Mouse (Mus musculus): ENCODE measurements around the gene Mx1. TPM values are rescaled to one million over a fixed set of nuclear protein-coding genes. Genes with fewer than 3 reads are reported as not detected.

The Mx1 gene
- polyA plus RNA-seq, 1 experiment from 2014 or later, result 0.53 TPM

- 69% methylated on average over 3 of the region's 3 CpGs for WGBS
Observed at GRCm38 (mm10) chr16:97467472-97467871, 4.8 kb upstream of the Mx1 start.

GRCm38 (mm10) chr16:97466182-97466957, 3.7 kb upstream of the Mx1 start:
- H3K36me3 ChIP-seq (ENCODE audit: control insufficient read depth, insufficient read depth, low read length), result no peaks in the 10 kb centered on the region
- H3K27me3 ChIP-seq (replicated peaks; ENCODE audit: control insufficient read depth, insufficient read depth, low read length), result no peaks in the 10 kb centered on the region
- peak; percentile 35 for DNase-seq (ENCODE audit: low spot score)
- no peaks in the 10 kb centered on the region for H3K9me3 ChIP-seq (ENCODE audit: control insufficient read depth, low read length)
- H3K27ac ChIP-seq (replicated peaks; ENCODE audit: low read depth, low read length), result no peak overlapping the region
- no peak for ATAC-seq (ENCODE audit: low read depth)
- no peak overlapping the region for H3K4me3 ChIP-seq (ENCODE audit: low read depth, low read length)
- peaks cover 8% of the 10 kb centered on the region; the same call in 1 of the 2 replicates for H3K4me1 ChIP-seq (ENCODE audit: control insufficient read depth, insufficient read depth, low read length)
- 60% methylated on average over 4 of the region's 4 CpGs for WGBS
- H3K9ac ChIP-seq (ENCODE audit: low read depth, low read length), result no peak overlapping the region
- H3K4me2 ChIP-seq (ENCODE audit: low read depth, low read length), result no peak overlapping the region

More at GRCm38 (mm10) chr16:97467472-97467871, 4.8 kb upstream of the Mx1 start:
- Histone ChIP-seq H3K27me3 (replicated peaks; ENCODE audit: control insufficient read depth, insufficient read depth, low read length) (no peaks in the 10 kb centered on the region), H3K27ac (replicated peaks; ENCODE audit: low read depth, low read length) (no peak overlapping the region), H3K9me3 (ENCODE audit: control insufficient read depth, low read length) (no peaks in the 10 kb centered on the region), H3K9ac (ENCODE audit: low read depth, low read length) (no peak overlapping the region), H3K4me1 (ENCODE audit: control insufficient read depth, insufficient read depth, low read length) (peaks cover 6% of the 10 kb centered on the region; the same call in 1 of the 2 replicates), H3K36me3 (ENCODE audit: control insufficient read depth, insufficient read depth, low read length) (no peaks in the 10 kb centered on the region), H3K4me3 (ENCODE audit: low read depth, low read length) (no peak overlapping the region), H3K4me2 (ENCODE audit: low read depth, low read length) (no peak overlapping the region)
- ATAC-seq (ENCODE audit: low read depth), result no peak
- DNase-seq (ENCODE audit: low spot score), result no peak

- DNase-seq (ENCODE audit: low spot score) (no peak), ATAC-seq (ENCODE audit: low read depth) (no peak)
- 0 out of 2 replicates have a peak, but pooled peaks cover 3% of the 10 kb centered on the region for H3K9me3 ChIP-seq (ENCODE audit: control insufficient read depth, low read length)
- H3K27me3 ChIP-seq (replicated peaks; ENCODE audit: control insufficient read depth, insufficient read depth, low read length), result no peaks in the 10 kb centered on the region
- no peak overlapping the region for H3K4me3 ChIP-seq (ENCODE audit: low read depth, low read length)
- no peak overlapping the region for H3K9ac ChIP-seq (ENCODE audit: low read depth, low read length)
- H3K27ac ChIP-seq (replicated peaks; ENCODE audit: low read depth, low read length), result no peak overlapping the region
- 54% methylated on average over 2 of the region's 2 CpGs for WGBS
- H3K4me2 ChIP-seq (ENCODE audit: low read depth, low read length), result no peak overlapping the region
- no peaks in the 10 kb centered on the region for H3K36me3 ChIP-seq (ENCODE audit: control insufficient read depth, insufficient read depth, low read length)
- peaks cover 8% of the 10 kb centered on the region; the same call in 1 of the 2 replicates for H3K4me1 ChIP-seq (ENCODE audit: control insufficient read depth, insufficient read depth, low read length)
Observed at GRCm38 (mm10) chr16:97461271-97461670, 1.4 kb downstream of the Mx1 start.

- Histone ChIP-seq H3K4me3 (ENCODE audit: low read depth, low read length) (no peak overlapping the region), H3K9me3 (ENCODE audit: control insufficient read depth, low read length) (0 out of 2 replicates have a peak, but pooled peaks cover 3% of the 10 kb centered on the region), H3K4me2 (ENCODE audit: low read depth, low read length) (no peak overlapping the region), H3K27ac (replicated peaks; ENCODE audit: low read depth, low read length) (no peak overlapping the region), H3K27me3 (replicated peaks; ENCODE audit: control insufficient read depth, insufficient read depth, low read length) (no peaks in the 10 kb centered on the region), H3K36me3 (ENCODE audit: control insufficient read depth, insufficient read depth, low read length) (no peaks in the 10 kb centered on the region), H3K4me1 (ENCODE audit: control insufficient read depth, insufficient read depth, low read length) (peaks cover 8% of the 10 kb centered on the region; the same call in 1 of the 2 replicates), H3K9ac (ENCODE audit: low read depth, low read length) (no peak overlapping the region)
- ATAC-seq (ENCODE audit: low read depth) (no peak), DNase-seq (ENCODE audit: low spot score) (no peak)
- 72% methylated on average over 1 of the region's 1 CpGs for WGBS
Observed at GRCm38 (mm10) chr16:97459831-97460230, 2.9 kb downstream of the Mx1 start.

GRCm38 (mm10) chr16:97447386-97447785, 15.3 kb downstream of the Mx1 start:
- no peak for ATAC-seq (ENCODE audit: low read depth)

GRCm38 (mm10) chr16:97443670-97444263, 18.9 kb downstream of the Mx1 start:
- H3K27ac ChIP-seq (replicated peaks; ENCODE audit: low read depth, low read length), result no peak overlapping the region
- H3K4me1 ChIP-seq (ENCODE audit: control insufficient read depth, insufficient read depth, low read length), result no peaks in the 10 kb centered on the region
- DNase-seq (ENCODE audit: low spot score), result peak; percentile 84
- WGBS, result 48% methylated on average over 14 of the region's 14 CpGs
- no peaks in the 10 kb centered on the region for H3K27me3 ChIP-seq (replicated peaks; ENCODE audit: control insufficient read depth, insufficient read depth, low read length)
- H3K4me2 ChIP-seq (ENCODE audit: low read depth, low read length), result no peak overlapping the region
- peak; percentile 85 for ATAC-seq (ENCODE audit: low read depth)
- no peaks in the 10 kb centered on the region for H3K9me3 ChIP-seq (ENCODE audit: control insufficient read depth, low read length)
- H3K4me3 ChIP-seq (ENCODE audit: low read depth, low read length), result no peak overlapping the region
- H3K9ac ChIP-seq (ENCODE audit: low read depth, low read length), result no peak overlapping the region
- H3K36me3 ChIP-seq (ENCODE audit: control insufficient read depth, insufficient read depth, low read length), result no peaks in the 10 kb centered on the region

More at GRCm38 (mm10) chr16:97447386-97447785, 15.3 kb downstream of the Mx1 start:
- Histone ChIP-seq H3K9me3 (ENCODE audit: control insufficient read depth, low read length) (no peaks in the 10 kb centered on the region), H3K4me3 (ENCODE audit: low read depth, low read length) (no peak overlapping the region), H3K9ac (ENCODE audit: low read depth, low read length) (no peak overlapping the region), H3K4me1 (ENCODE audit: control insufficient read depth, insufficient read depth, low read length) (no peaks in the 10 kb centered on the region), H3K4me2 (ENCODE audit: low read depth, low read length) (no peak overlapping the region), H3K27ac (replicated peaks; ENCODE audit: low read depth, low read length) (no peak overlapping the region), H3K36me3 (ENCODE audit: control insufficient read depth, insufficient read depth, low read length) (no peaks in the 10 kb centered on the region), H3K27me3 (replicated peaks; ENCODE audit: control insufficient read depth, insufficient read depth, low read length) (no peaks in the 10 kb centered on the region)
- no peak for DNase-seq (ENCODE audit: low spot score)

- Histone ChIP-seq H3K27me3 (replicated peaks; ENCODE audit: control insufficient read depth, insufficient read depth, low read length) (no peaks in the 10 kb centered on the region), H3K36me3 (ENCODE audit: control insufficient read depth, insufficient read depth, low read length) (no peaks in the 10 kb centered on the region), H3K9ac (ENCODE audit: low read depth, low read length) (no peak overlapping the region), H3K9me3 (ENCODE audit: control insufficient read depth, low read length) (no peaks in the 10 kb centered on the region), H3K27ac (replicated peaks; ENCODE audit: low read depth, low read length) (no peak overlapping the region), H3K4me1 (ENCODE audit: control insufficient read depth, insufficient read depth, low read length) (no peaks in the 10 kb centered on the region), H3K4me2 (ENCODE audit: low read depth, low read length) (no peak overlapping the region), H3K4me3 (ENCODE audit: low read depth, low read length) (no peak overlapping the region)
- DNase-seq (ENCODE audit: low spot score) (no peak), ATAC-seq (ENCODE audit: low read depth) (no peak)
- WGBS, result 83% methylated on average over 9 of the region's 9 CpGs
Observed at GRCm38 (mm10) chr16:97441967-97442366, 20.7 kb downstream of the Mx1 start.

GRCm38 (mm10) chr16:97438191-97438590, 24.5 kb downstream of the Mx1 start:
- H3K4me1 ChIP-seq (ENCODE audit: control insufficient read depth, insufficient read depth, low read length), result no peaks in the 10 kb centered on the region
- no peaks in the 10 kb centered on the region for H3K27me3 ChIP-seq (replicated peaks; ENCODE audit: control insufficient read depth, insufficient read depth, low read length)
- no peak for ATAC-seq (ENCODE audit: low read depth)
- WGBS, result 70% methylated on average over 3 of the region's 3 CpGs
- no peak for DNase-seq (ENCODE audit: low spot score)
- no peak overlapping the region for H3K4me3 ChIP-seq (ENCODE audit: low read depth, low read length)
- no peak overlapping the region for H3K4me2 ChIP-seq (ENCODE audit: low read depth, low read length)
- H3K9me3 ChIP-seq (ENCODE audit: control insufficient read depth, low read length), result no peaks in the 10 kb centered on the region
- no peaks in the 10 kb centered on the region for H3K36me3 ChIP-seq (ENCODE audit: control insufficient read depth, insufficient read depth, low read length)
- no peak overlapping the region for H3K9ac ChIP-seq (ENCODE audit: low read depth, low read length)
- no peak overlapping the region for H3K27ac ChIP-seq (replicated peaks; ENCODE audit: low read depth, low read length)

All from embryonic facial prominence, embryonic 14.5 days (tissue).